In genomic region chr9:22800675-22801074, GRCm38 (mm10) we compare ENCODE assay signal across 15 mouse cellular contexts.
DNase-seq lines count a peak whose midpoint lies in the region; TF ChIP-seq lines count a peak whose summit lies in the region.
"Had no signal": no experiment of that assay in that cellular context is flagged by ENCODE, and none has a peak within 500 bp of the region (broad histone marks: within the 10 kb centered on the region; RNA-seq: fewer than 3 reads in every experiment).

No protein-coding gene starts in this region.

- H3K4me3 ChIP-seq in kidney, adult 2 months (ENCODE audit: insufficient read depth, low read depth, low read length) = no peak overlapping the region
- H3K4me3 ChIP-seq: embryonic facial prominence, embryonic 15.5 days; forebrain, embryonic 12.5 days; limb, embryonic 10.5 days; liver, embryonic 15.5 days; midbrain, embryonic 10.5 days had no signal

- DNase-seq in embryo, embryonic 10.5 days (ENCODE audit: low spot score) = peak; percentile 32
- DNase-seq in embryo, embryonic 11 days = no peak
- peak; percentile 54 for DNase-seq in kidney, adult 2 months
- no peak for DNase-seq in kidney, adult 18-20 months
- DNase-seq in lung, postnatal 10 days = peak; percentile 15
- DNase-seq in lung, postnatal 25 days (ENCODE audit: low spot score) = no peak
- no peak for DNase-seq in spleen, postnatal 14 days (ENCODE audit: low spot score in 2 of 2)
- DNase-seq in right cerebral cortex, postnatal 4 days = no peak
- DNase-seq: cerebellum, postnatal 25 days; thymus, postnatal 25 days had no signal

- TF ChIP-seq CTCF in kidney, adult 2 months (conservative IDR thresholded peaks at IDR 0.05; ENCODE audit: insufficient read depth, insufficient read length, low read depth, low read length) = no peak

- no peak for TF ChIP-seq POLR2A in kidney, adult 2 months (IDR thresholded peaks at IDR 0.05; ENCODE audit: low read depth, low read length)

- no peaks in the 10 kb centered on the region for H3K36me3 ChIP-seq in kidney, adult 2 months (ENCODE audit: control insufficient read depth, insufficient read depth, low read length)
- H3K36me3 ChIP-seq: embryonic facial prominence, embryonic 15.5 days; forebrain, embryonic 12.5 days; limb, embryonic 10.5 days; liver, embryonic 15.5 days; midbrain, embryonic 10.5 days had no signal

- no peaks in the 10 kb centered on the region for H3K27me3 ChIP-seq in kidney, adult 2 months (replicated peaks; ENCODE audit: control insufficient read depth, insufficient read depth, low read length)
- H3K27me3 ChIP-seq: embryonic facial prominence, embryonic 15.5 days; forebrain, embryonic 12.5 days; liver, embryonic 15.5 days had no signal

- WGBS in kidney, adult 2 months = 65% methylated on average over 7 of the region's 7 CpGs

- H3K4me1 ChIP-seq in kidney, adult 2 months (ENCODE audit: control insufficient read depth, insufficient read depth, low read length) = no peaks in the 10 kb centered on the region
- H3K4me1 ChIP-seq: forebrain, embryonic 12.5 days; limb, embryonic 10.5 days; midbrain, embryonic 10.5 days had no signal

- H3K27ac ChIP-seq in kidney, adult 2 months (ENCODE audit: insufficient read depth, low read depth, low read length) = no peak overlapping the region
- H3K27ac ChIP-seq: embryonic facial prominence, embryonic 15.5 days; forebrain, embryonic 12.5 days; limb, embryonic 10.5 days; liver, embryonic 15.5 days; midbrain, embryonic 10.5 days had no signal

Comparison
In these comparisons a context has a peak if more than half of its experiments do, and no peak if none do; other contexts are left out.
1. DNase-seq: peak in embryo, embryonic 10.5 days (single experiment), kidney, adult 2 months (single experiment) and lung, postnatal 10 days (single experiment); none in embryo, embryonic 11 days (single experiment), kidney, adult 18-20 months (single experiment), lung, postnatal 25 days (single experiment), spleen, postnatal 14 days (0 of 2) and right cerebral cortex, postnatal 4 days (single experiment).